Mouse (Mus musculus): ENCODE results near the gene Scrg1. TPM values are rescaled to one million over a fixed set of nuclear protein-coding genes. Genes with fewer than 3 reads are reported as not detected.
A peak's percentile ranks its signal among the peaks of the same experiment; 100 is the strongest.

Scrg1 gene
- total RNA-seq (2014; rRNA removed) (13.5 and 15.8 TPM in 2 replicates), polyA plus RNA-seq (2015; fragmentation: Nextera tagmentation; extraction: Ambion mirVana) (49.8 and 63.2 TPM in 2 replicates)

GRCm38 (mm10) chr8:57455765-57456164 lies at the start of gene Scrg1:
Scrg1 (plus strand) TSS chr8:57455923.
- ATAC-seq (peak; percentile 88), DNase-seq (ENCODE audit: low spot score) (peak; percentile 49)
- no peak within 1 kb of the TSS for H3K9ac ChIP-seq (replicated peaks; ENCODE audit: low read length)
- WGBS = 60% methylated on average over 3 of the region's 3 CpGs
- no peaks in the 10 kb centered on the region for H3K9me3 ChIP-seq (ENCODE audit: low read length)
- peak within 1 kb of the TSS; percentile 41 for H3K4me2 ChIP-seq (ENCODE audit: low read depth, low read length)
- H3K36me3 ChIP-seq (ENCODE audit: insufficient read depth, low read length) = no peaks in the 10 kb centered on the region
- TF ChIP-seq CTCF (IDR thresholded peaks at IDR 0.05; ENCODE audit: low read depth) = no peak
- H3K4me1 ChIP-seq (ENCODE audit: insufficient read depth, low read length) = no peaks in the 10 kb centered on the region
- H3K27me3 ChIP-seq (ENCODE audit: insufficient read depth, low read length) = no peaks in the 10 kb centered on the region
- peak within 1 kb of the TSS; percentile 16 for H3K4me3 ChIP-seq (ENCODE audit: low read length)
- H3K27ac ChIP-seq = peak within 1 kb of the TSS; percentile 64

GRCm38 (mm10) chr8:57406366-57406765 lies 49.4 kb upstream of the Scrg1 start:
- H3K36me3 ChIP-seq (ENCODE audit: insufficient read depth, low read length) = no peaks in the 10 kb centered on the region
- TF ChIP-seq CTCF (IDR thresholded peaks at IDR 0.05; ENCODE audit: low read depth) = no peak
- H3K4me3 ChIP-seq (ENCODE audit: low read length) = no peak overlapping the region
- WGBS = 84% methylated on average over 4 of the region's 4 CpGs
- H3K4me2 ChIP-seq (ENCODE audit: low read depth, low read length) = no peak overlapping the region
- DNase-seq (ENCODE audit: low spot score) = no peak
- H3K4me1 ChIP-seq (ENCODE audit: insufficient read depth, low read length) = 0 out of 2 replicates have a peak, but pooled peaks cover 6% of the 10 kb centered on the region
- no peak for ATAC-seq
- H3K27me3 ChIP-seq (ENCODE audit: insufficient read depth, low read length) = no peaks in the 10 kb centered on the region
- no peaks in the 10 kb centered on the region for H3K9me3 ChIP-seq (ENCODE audit: low read length)
- H3K9ac ChIP-seq (replicated peaks; ENCODE audit: low read length) = no peak overlapping the region
- H3K27ac ChIP-seq = no peak overlapping the region

GRCm38 (mm10) chr8:57409333-57409732 lies 46.4 kb upstream of the Scrg1 start:
- Histone ChIP-seq H3K36me3 (ENCODE audit: insufficient read depth, low read length) (no peaks in the 10 kb centered on the region), H3K4me3 (ENCODE audit: low read length) (no peak overlapping the region), H3K4me1 (ENCODE audit: insufficient read depth, low read length) (0 out of 2 replicates have a peak, but pooled peaks cover 6% of the 10 kb centered on the region), H3K27me3 (ENCODE audit: insufficient read depth, low read length) (no peaks in the 10 kb centered on the region), H3K4me2 (ENCODE audit: low read depth, low read length) (no peak overlapping the region), H3K27ac (no peak overlapping the region), H3K9ac (replicated peaks; ENCODE audit: low read length) (no peak overlapping the region), H3K9me3 (ENCODE audit: low read length) (no peaks in the 10 kb centered on the region)
- DNase-seq (ENCODE audit: low spot score) (no peak), ATAC-seq (no peak)
- TF ChIP-seq CTCF (IDR thresholded peaks at IDR 0.05; ENCODE audit: low read depth) = no peak
- 47% methylated on average over 2 of the region's 2 CpGs for WGBS

- no peaks in the 10 kb centered on the region for H3K27me3 ChIP-seq (ENCODE audit: insufficient read depth, low read length)
- DNase-seq (ENCODE audit: low spot score) (peak; percentile 3), ATAC-seq (peak; percentile 29; the same call in 1 of the 2 replicates)
- H3K27ac ChIP-seq = no peak overlapping the region
- H3K4me3 ChIP-seq (ENCODE audit: low read length) = peak overlapping the region; percentile 23
- no peak overlapping the region for H3K9ac ChIP-seq (replicated peaks; ENCODE audit: low read length)
- 22% methylated on average over 15 of the region's 15 CpGs for WGBS
- H3K4me1 ChIP-seq (ENCODE audit: insufficient read depth, low read length) = 0 out of 2 replicates have a peak, but pooled peaks cover 6% of the 10 kb centered on the region
- no peaks in the 10 kb centered on the region for H3K9me3 ChIP-seq (ENCODE audit: low read length)
- H3K4me2 ChIP-seq (ENCODE audit: low read depth, low read length) = peak overlapping the region; percentile 52
- TF ChIP-seq CTCF (IDR thresholded peaks at IDR 0.05; ENCODE audit: low read depth) = no peak
- H3K36me3 ChIP-seq (ENCODE audit: insufficient read depth, low read length) = no peaks in the 10 kb centered on the region
These were observed 45.8 kb upstream of the Scrg1 start for GRCm38 (mm10) chr8:57409779-57410472.

GRCm38 (mm10) chr8:57410473-57410863 lies 45.3 kb upstream of the Scrg1 start:
- no peaks in the 10 kb centered on the region for H3K27me3 ChIP-seq (ENCODE audit: insufficient read depth, low read length)
- WGBS = 6% methylated on average over 16 of the region's 16 CpGs
- no peak overlapping the region for H3K9ac ChIP-seq (replicated peaks; ENCODE audit: low read length)
- no peak overlapping the region for H3K27ac ChIP-seq
- DNase-seq (ENCODE audit: low spot score) (peak; percentile 75), ATAC-seq (peak; percentile 70)
- H3K4me1 ChIP-seq (ENCODE audit: insufficient read depth, low read length) = 0 out of 2 replicates have a peak, but pooled peaks cover 6% of the 10 kb centered on the region
- no peaks in the 10 kb centered on the region for H3K9me3 ChIP-seq (ENCODE audit: low read length)
- no peak for TF ChIP-seq CTCF (IDR thresholded peaks at IDR 0.05; ENCODE audit: low read depth)
- H3K4me3 ChIP-seq (ENCODE audit: low read length) = peak overlapping the region; percentile 23
- peak overlapping the region; percentile 52 for H3K4me2 ChIP-seq (ENCODE audit: low read depth, low read length)
- H3K36me3 ChIP-seq (ENCODE audit: insufficient read depth, low read length) = no peaks in the 10 kb centered on the region

GRCm38 (mm10) chr8:57411366-57411765 lies 44.4 kb upstream of the Scrg1 start:
- H3K27ac ChIP-seq = no peak overlapping the region
- 84% methylated on average over 6 of the region's 6 CpGs for WGBS
- TF ChIP-seq CTCF (IDR thresholded peaks at IDR 0.05; ENCODE audit: low read depth) = no peak

GRCm38 (mm10) chr8:57416827-57417226 lies 38.9 kb upstream of the Scrg1 start:
- ATAC-seq = no peak
- H3K4me3 ChIP-seq (ENCODE audit: low read length) = no peak overlapping the region
- TF ChIP-seq CTCF (IDR thresholded peaks at IDR 0.05; ENCODE audit: low read depth) = no peak
- DNase-seq (ENCODE audit: low spot score) = no peak
- H3K4me1 ChIP-seq (ENCODE audit: insufficient read depth, low read length) = no peaks in the 10 kb centered on the region
- H3K36me3 ChIP-seq (ENCODE audit: insufficient read depth, low read length) = no peaks in the 10 kb centered on the region
- no peaks in the 10 kb centered on the region for H3K9me3 ChIP-seq (ENCODE audit: low read length)
- no peak overlapping the region for H3K4me2 ChIP-seq (ENCODE audit: low read depth, low read length)
- H3K27ac ChIP-seq = no peak overlapping the region
- no peak overlapping the region for H3K9ac ChIP-seq (replicated peaks; ENCODE audit: low read length)
- H3K27me3 ChIP-seq (ENCODE audit: insufficient read depth, low read length) = no peaks in the 10 kb centered on the region
- WGBS = 96% methylated on average over 5 of the region's 5 CpGs

More at GRCm38 (mm10) chr8:57411366-57411765, 44.4 kb upstream of the Scrg1 start:
- no peak overlapping the region for H3K9ac ChIP-seq (replicated peaks; ENCODE audit: low read length)
- no peaks in the 10 kb centered on the region for H3K9me3 ChIP-seq (ENCODE audit: low read length)
- no peaks in the 10 kb centered on the region for H3K36me3 ChIP-seq (ENCODE audit: insufficient read depth, low read length)
- ATAC-seq (no peak), DNase-seq (ENCODE audit: low spot score) (no peak)
- H3K4me3 ChIP-seq (ENCODE audit: low read length) = no peak overlapping the region
- H3K4me2 ChIP-seq (ENCODE audit: low read depth, low read length) = no peak overlapping the region
- H3K4me1 ChIP-seq (ENCODE audit: insufficient read depth, low read length) = 0 out of 2 replicates have a peak, but pooled peaks cover 6% of the 10 kb centered on the region
- H3K27me3 ChIP-seq (ENCODE audit: insufficient read depth, low read length) = no peaks in the 10 kb centered on the region

Measured in hindbrain, postnatal 0 days (tissue).